Mouse (Mus musculus) large intestine, adult 2 months (tissue): ENCODE results near the gene Adamtsl5. TPM values are rescaled to one million over a fixed set of nuclear protein-coding genes. Genes with fewer than 3 reads are reported as not detected.
A peak's percentile ranks its signal among the peaks of the same experiment; 100 is the strongest.

Source experiments
- DNase-seq: peaks from one replicate; pipeline ENCODE4 v3.0.0-alpha.2; 2012; ENCODE audit warnings: low read depth, low spot score
- WGBS: fragments of 180-500 bp; shearing (Covaris S2); methylation state at CpG from one replicate; pipeline ENCODE4 v1.1.7; 2018; 5-methylcytosine and 5-hydroxymethylcytosine counted together
- polyA plus RNA-seq: library from polyadenylated mRNA; depleted of rRNA; stranded (reverse); fragments of >200 nt; gene quantifications from 2 replicates; pipeline ENCODE4 v1.2.3, GENCODE M21; 2012; rRNA removed

Adamtsl5 gene
- polyA plus RNA-seq, 1 experiment = 40.5 TPM

DNA sequence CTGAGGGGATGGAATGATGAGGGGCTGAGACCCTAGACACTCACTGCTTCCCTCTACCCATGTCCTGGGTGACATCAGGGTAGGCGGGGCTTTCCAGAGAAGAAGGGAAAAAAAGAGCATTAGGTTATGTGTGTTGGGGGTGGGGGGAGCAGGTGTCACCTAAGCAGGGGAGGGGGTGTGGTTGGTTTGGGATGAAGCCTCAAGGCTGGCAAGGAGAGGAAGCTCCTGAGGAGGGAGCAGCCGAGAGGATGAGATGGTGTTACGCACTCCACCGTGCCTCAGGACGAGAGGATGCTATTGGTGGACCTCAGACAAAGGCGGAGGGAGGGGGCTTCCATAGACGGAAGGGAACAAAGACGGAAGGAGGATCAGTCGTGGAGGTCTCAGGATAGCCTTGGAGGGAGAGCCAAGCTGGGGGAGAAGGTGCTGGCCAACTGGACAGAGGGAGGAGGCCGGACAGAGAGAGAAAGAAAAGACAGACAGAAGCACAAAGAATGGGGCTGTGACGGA lies 47.5 kb downstream of the Adamtsl5 start:
- no peak for DNase-seq
- 43% methylated on average over 11 of the region's 11 CpGs for WGBS

GRCm38 (mm10) chr10:80299824-80300223 lies 48.4 kb downstream of the Adamtsl5 start:
- DNase-seq = no peak
- 63% methylated on average over 10 of the region's 10 CpGs for WGBS

GRCm38 (mm10) chr10:80299301-80299700 lies 48.9 kb downstream of the Adamtsl5 start:
- no peak for DNase-seq
- WGBS = 25% methylated on average over 15 of the region's 15 CpGs

GRCm38 (mm10) chr10:80298571-80299281 lies 49.5 kb downstream of the Adamtsl5 start:
- WGBS = 13% methylated on average over 26 of the region's 26 CpGs
- DNase-seq = no peak

DNA sequence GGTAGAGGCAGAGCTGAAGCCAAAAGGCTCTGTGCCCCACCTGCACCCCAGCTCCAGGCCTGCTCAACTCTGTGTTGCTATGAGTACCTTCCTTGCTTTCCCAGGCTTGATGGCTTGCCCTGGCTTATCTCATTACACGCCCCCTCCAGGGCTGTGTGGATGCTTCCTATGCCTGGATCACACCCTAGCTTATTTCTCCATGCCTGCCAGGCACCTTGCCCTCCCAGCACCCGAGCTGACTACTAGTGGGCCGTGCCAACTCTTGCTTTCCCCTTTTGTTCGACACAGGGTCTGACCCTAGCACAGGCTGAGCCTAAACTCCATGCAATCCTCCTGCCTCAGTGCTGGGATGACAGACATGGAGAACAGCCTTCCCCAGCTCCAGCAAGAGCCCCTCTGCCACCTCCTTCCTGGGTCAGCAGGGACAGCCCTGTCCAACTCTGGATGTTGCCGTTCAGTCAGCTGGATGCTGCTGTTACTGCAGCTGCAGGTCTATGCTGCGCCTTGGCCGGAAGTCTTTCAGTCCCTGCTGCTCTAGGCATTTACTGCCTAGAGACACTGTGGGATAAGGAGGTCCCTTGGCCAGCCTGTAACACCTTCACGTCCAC lies 50.6 kb downstream of the Adamtsl5 start:
- 59% methylated on average over 8 of the region's 8 CpGs for WGBS
- no peak for DNase-seq

DNA sequence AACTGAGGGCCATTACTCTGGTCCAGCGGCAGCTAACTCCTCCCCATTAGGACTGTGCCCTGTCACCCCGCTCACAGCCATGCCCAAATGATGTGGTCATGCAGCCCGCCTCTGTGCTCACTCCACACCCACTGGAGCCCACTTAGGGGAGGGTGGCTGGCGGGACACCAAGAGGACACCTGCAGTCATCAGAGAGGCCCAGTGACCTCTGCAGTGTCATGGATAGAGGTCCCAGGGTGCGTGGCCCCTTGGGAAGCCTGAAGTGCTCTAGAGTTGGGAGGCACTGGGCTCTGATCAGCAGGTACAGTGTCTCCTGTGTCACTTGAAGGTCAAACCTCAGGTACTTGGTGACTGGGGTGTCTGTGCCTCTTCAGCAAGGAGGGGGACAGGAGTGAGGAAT lies 51.4 kb downstream of the Adamtsl5 start:
- 91% methylated on average over 5 of the region's 5 CpGs for WGBS

DNA sequence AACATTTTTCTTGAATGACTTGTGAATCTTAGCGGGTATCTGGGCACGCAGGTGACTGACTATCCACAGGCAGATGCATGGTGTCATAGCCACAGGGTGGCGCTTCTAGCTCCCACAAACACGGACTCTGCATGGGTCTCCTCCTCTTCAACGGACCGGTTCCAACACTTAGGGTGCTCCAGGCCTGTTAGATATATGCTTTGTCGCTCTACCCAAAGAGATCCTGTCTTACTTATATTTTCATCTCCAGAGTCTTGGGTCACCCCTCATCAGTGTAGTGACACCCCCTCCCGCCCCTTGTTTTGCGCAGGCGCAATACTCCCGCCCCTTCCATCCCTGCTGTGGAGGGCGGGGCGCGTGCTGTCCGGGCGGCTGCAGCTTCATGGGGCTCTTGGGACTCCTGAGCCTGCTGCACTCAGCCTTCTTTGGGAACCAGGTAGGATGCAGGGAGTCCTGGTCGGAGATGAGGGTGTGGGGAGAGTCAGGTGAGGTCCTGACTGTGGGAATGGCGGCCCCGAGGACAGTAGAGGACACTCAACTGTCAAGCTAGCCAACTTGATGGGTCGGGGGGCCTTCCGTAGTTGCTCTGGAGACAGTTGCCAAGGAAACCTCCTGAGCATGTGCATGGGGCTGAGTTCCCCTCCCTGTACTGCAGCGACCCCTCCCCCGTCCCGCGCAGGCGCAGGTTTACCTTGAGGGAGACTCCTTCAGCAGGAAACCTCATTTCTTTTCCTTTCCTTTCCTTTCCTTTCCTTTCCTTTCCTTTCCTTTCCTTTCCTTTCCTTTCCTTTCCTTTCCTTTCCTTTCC lies 52.4 kb downstream of the Adamtsl5 start, which contains the start of gene Apc2:
Gene Apc2, plus strand, starts transcription at position 360 of the 808 bp plus-strand sequence.
- DNase-seq = peak; percentile 46
- WGBS = 8% methylated on average over 26 of the region's 26 CpGs

More for the DNA sequence above, 51.4 kb downstream of the Adamtsl5 start:
- no peak for DNase-seq

GRCm38 (mm10) chr10:80294788-80295303 lies 53.4 kb downstream of the Adamtsl5 start:
- 47% methylated on average over 7 of the region's 7 CpGs for WGBS
- DNase-seq = no peak

DNA sequence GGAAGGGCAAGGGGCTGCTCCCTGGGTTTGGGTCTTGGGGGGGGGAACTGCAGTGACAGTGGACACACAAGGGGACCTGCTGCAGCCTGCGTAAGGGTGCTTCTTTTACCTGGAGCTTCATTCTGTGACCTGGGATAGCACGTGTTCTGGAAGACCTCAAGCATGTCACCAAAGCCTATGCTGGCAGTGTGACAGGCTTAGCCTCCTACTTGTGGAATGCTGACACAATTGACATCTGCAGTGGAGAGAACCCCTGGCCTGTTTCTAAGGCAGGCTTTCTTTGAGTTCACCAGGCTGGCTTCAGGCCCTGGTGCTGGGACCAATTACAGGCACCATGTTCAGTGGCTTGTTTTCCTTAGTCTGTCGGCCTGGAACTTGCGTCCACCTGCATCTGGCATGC lies 53.9 kb downstream of the Adamtsl5 start:
- WGBS = 68% methylated on average over 4 of the region's 4 CpGs
- DNase-seq = no peak

DNA sequence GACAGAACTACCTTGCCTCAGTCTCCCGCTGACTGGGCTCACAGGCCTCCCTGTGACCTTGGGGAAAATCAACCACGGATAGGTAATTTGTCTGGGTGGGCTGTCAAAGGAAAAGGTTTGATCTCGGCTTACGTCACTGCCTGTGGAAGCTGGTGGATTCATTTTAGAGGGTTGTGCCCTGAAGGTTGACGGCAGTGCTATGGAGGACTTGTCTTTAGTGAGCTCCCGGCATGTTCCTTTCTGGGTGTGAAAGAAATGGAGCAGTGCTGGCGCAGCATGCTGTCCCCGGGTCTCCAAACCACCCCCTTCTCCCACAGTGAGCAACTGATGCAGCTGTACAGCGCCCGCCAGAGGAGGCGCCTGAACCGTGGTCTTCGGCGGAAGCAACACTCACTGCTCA lies 54.9 kb downstream of the Adamtsl5 start:
- 14% methylated on average over 14 of the region's 14 CpGs for WGBS
- DNase-seq = no peak

GRCm38 (mm10) chr10:80292251-80293146 lies 55.7 kb downstream of the Adamtsl5 start, which contains the start of gene Rps15:
Rps15 (plus strand) TSS chr10:80292453.
- under 1% methylated on average over 72 of the region's 72 CpGs for WGBS
- DNase-seq = peak; percentile 67

Other genes with a start within 250 kb of the Adamtsl5 start
- gene Sbno2, start 242.8 kb downstream of the Adamtsl5 start, polyA plus RNA-seq = 67.2 and 91.7 TPM in 2 replicates
- 112 and 115 TPM in 2 replicates for gene Stk11, start 232.6 kb downstream of the Adamtsl5 start, polyA plus RNA-seq
- 1,215 and 1,440 TPM in 2 replicates for gene Atp5d, start 209.8 kb downstream of the Adamtsl5 start, polyA plus RNA-seq
- 5.0 TPM in 2 replicates for gene Cbarp, start 207.6 kb downstream of the Adamtsl5 start, polyA plus RNA-seq
- gene Midn, start 200.1 kb downstream of the Adamtsl5 start, polyA plus RNA-seq = 62.7 and 89.3 TPM in 2 replicates
- gene Cirbp, start 182.4 kb downstream of the Adamtsl5 start, polyA plus RNA-seq = 52.6 and 63.1 TPM in 2 replicates
- gene 1600002K03Rik, start 175.5 kb downstream of the Adamtsl5 start, polyA plus RNA-seq = 15.9 and 18.2 TPM in 2 replicates
- 0.95 and 1.1 TPM in 2 replicates for gene Efna2, start 168.9 kb downstream of the Adamtsl5 start, polyA plus RNA-seq
- gene Mum1, start 122.0 kb downstream of the Adamtsl5 start, polyA plus RNA-seq = 24.7 and 28.6 TPM in 2 replicates
- 553 and 570 TPM in 2 replicates for gene Ndufs7, start 99.3 kb downstream of the Adamtsl5 start, polyA plus RNA-seq
- gene Gamt, start 87.4 kb downstream of the Adamtsl5 start, polyA plus RNA-seq = 9.4 and 10.5 TPM in 2 replicates
- gene Dazap1, start 86.9 kb downstream of the Adamtsl5 start, polyA plus RNA-seq = 52.1 and 67.7 TPM in 2 replicates
- 1,621 and 1,622 TPM in 2 replicates for gene Rps15, start 56.0 kb downstream of the Adamtsl5 start, polyA plus RNA-seq
- gene Apc2, start 52.4 kb downstream of the Adamtsl5 start, polyA plus RNA-seq = 0.41 and 0.45 TPM in 2 replicates
- gene 2310011J03Rik, start 27.9 kb downstream of the Adamtsl5 start, polyA plus RNA-seq = 69.0 and 72.5 TPM in 2 replicates
- 8.2 and 15.5 TPM in 2 replicates for gene Pcsk4, start 18.9 kb downstream of the Adamtsl5 start, polyA plus RNA-seq
- gene Reep6, start 18.5 kb downstream of the Adamtsl5 start, polyA plus RNA-seq = 50.1 and 127 TPM in 2 replicates
- gene Plk5, start 8.0 kb upstream of the Adamtsl5 start, polyA plus RNA-seq = 0.68 and 2.8 TPM in 2 replicates
- 5.7 and 7.6 TPM in 2 replicates for gene Mex3d, start 39.2 kb upstream of the Adamtsl5 start, polyA plus RNA-seq
- 104 and 116 TPM in 2 replicates for gene Mbd3, start 51.1 kb upstream of the Adamtsl5 start, polyA plus RNA-seq
- 2,454 and 2,475 TPM in 2 replicates for gene Uqcr11, start 58.4 kb upstream of the Adamtsl5 start, polyA plus RNA-seq
- 60.2 and 76.9 TPM in 2 replicates for gene Tcf3, start 85.2 kb upstream of the Adamtsl5 start, polyA plus RNA-seq
- 0.09 and 0.19 TPM in 2 replicates for gene Onecut3, start 146.4 kb upstream of the Adamtsl5 start, polyA plus RNA-seq
- 0.03 TPM in 1 of 2 replicates, not detected in the other for gene Atp8b3, start 190.7 kb upstream of the Adamtsl5 start, polyA plus RNA-seq
- gene Rexo1, start 213.1 kb upstream of the Adamtsl5 start, polyA plus RNA-seq = 35.4 and 42.4 TPM in 2 replicates
- 12.6 and 12.8 TPM in 2 replicates for gene Klf16, start 228.9 kb upstream of the Adamtsl5 start, polyA plus RNA-seq
- gene Abhd17a, start 241.9 kb upstream of the Adamtsl5 start, polyA plus RNA-seq = 214 and 233 TPM in 2 replicates